Mouse (Mus musculus) cerebellum, adult 2 months (tissue): ENCODE data around the gene Slc25a13. TPM values are rescaled to one million over a fixed set of nuclear protein-coding genes. Genes with fewer than 3 reads are reported as not detected.

Experiments used
- DNase-seq, 2 experiments: peaks; one replicate each; pipeline ENCODE4 v3.0.0; 2021
- H3K27ac ChIP-seq: fragments of 200-500 bp; 2 replicates; pipeline ENCODE4 v1.5.1; 2012; ENCODE audit warnings: low read length, control low read depth, inconsistent platforms; ENCODE audit not compliant: insufficient read depth
- H3K27me3 ChIP-seq: fragments of 200-500 bp; 2 replicates; pipeline ENCODE4 v1.6.1; 2012; ENCODE audit warnings: inconsistent platforms, mild to moderate bottlenecking, low read length, moderate library complexity; ENCODE audit not compliant: control insufficient read depth, insufficient read depth
- H3K4me1 ChIP-seq: fragments of 200-500 bp; 2 replicates; pipeline ENCODE4 v1.6.1; 2011; ENCODE audit warnings: low read length; ENCODE audit not compliant: control insufficient read depth, insufficient read depth
- H3K4me3 ChIP-seq: fragments of 200-500 bp; replicated peaks from 2 replicates; pipeline ENCODE3; 2011; ENCODE audit warnings: mild to moderate bottlenecking, low read depth, low read length, control low read depth; ENCODE audit not compliant: insufficient read depth
- CTCF ChIP-seq: fragments of 200-500 bp; IDR thresholded peaks from 2 replicates; pipeline ENCODE4 v1.5.1; 2011; ENCODE audit warnings: low read depth, mild to moderate bottlenecking, control low read depth, low read length, moderate library complexity, borderline replicate concordance; ENCODE audit not compliant: insufficient read depth
- POLR2A ChIP-seq: fragments of 200-500 bp; IDR thresholded peaks from 2 replicates; pipeline ENCODE4 v1.6.1; 2011; ENCODE audit warnings: low read length, control low read depth, borderline replicate concordance; ENCODE audit not compliant: insufficient read depth
- WGBS: fragments of 180-500 bp; shearing (Covaris S2); methylation state at CpG from one replicate; pipeline ENCODE4 v1.1.7; 2018; 5-methylcytosine and 5-hydroxymethylcytosine counted together
- polyA plus RNA-seq: library from polyadenylated mRNA; depleted of rRNA; stranded (reverse); fragments of >200 nt; gene quantifications from 2 replicates; pipeline ENCODE4 v1.2.3, GENCODE M21; 2012

Slc25a13 gene
- polyA plus RNA-seq, 1 experiment: 5.8 TPM

DNA sequence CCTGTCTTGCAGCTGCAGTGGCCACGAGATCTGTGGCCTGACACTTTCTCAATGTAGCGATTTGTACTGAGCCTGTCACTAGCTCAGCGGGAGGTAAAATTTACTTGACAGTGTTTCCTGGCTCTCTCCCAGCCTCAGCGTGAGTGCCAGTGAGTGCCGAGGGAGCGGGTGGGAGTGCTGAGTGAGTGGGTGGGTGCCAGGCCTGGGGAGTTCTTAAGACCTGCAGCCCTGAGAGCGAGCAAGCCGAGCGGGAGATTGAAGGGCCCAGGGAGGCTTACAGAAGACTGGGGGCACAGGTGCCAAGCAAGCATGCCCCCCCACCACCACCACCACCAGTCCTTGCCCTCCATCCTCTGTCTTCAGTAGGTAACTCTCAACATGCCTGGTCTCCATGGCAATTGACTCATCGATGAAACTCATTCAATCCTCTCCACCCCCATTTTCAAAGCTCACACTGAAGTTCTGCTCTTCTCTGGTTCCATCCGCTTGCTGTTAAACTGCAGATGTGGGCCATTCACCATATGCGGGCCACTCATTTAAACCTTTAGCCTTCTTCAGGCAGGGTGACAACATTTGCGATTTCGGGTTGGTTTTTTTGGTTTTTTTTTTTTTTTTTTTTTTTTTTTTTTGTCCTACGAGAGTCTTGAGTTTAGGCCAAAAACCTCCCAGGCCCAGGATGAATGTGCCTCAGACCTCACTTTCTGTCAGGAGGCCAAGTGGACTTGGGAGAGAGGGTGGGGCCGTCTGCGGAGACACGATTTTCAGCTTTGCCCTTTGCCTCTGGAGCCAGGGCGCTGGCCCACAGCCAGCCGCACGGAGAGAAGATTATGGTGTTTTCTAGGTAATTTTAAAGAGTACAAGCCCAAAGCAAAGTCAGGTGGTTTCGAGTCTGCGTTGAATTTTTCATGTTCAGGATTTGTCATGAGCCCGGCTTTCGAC, 224.9 kb downstream of the Slc25a13 start:
- H3K27ac ChIP-seq: no peak overlapping the region
- H3K27me3 ChIP-seq: no peaks in the 10 kb centered on the region
- no peak for TF ChIP-seq CTCF
- TF ChIP-seq POLR2A: no peak
- peak overlapping the region; percentile 7 for H3K4me3 ChIP-seq
- H3K4me1 ChIP-seq: peaks cover 5% of the 10 kb centered on the region
- peak; percentile 65 to 73 for DNase-seq
- 16% methylated on average over 25 of the region's 25 CpGs for WGBS

DNA sequence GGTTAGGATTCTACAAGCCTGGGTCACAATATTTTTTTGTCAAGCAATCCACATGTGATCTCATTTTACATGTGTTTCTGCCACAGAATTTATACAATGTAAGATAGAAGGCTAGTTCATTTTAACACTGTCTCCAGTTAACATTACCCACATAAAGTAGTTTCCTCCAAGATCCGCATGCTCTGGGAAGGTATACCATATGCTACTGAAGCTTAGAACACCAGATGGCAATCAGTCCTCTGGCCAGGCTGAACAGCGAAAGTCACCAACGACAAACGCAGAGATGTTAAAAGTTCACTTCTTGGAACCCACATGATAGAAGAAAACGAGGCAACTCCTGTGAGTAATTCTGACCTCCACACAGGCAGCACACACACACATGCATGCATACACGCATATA, 225.7 kb downstream of the Slc25a13 start:
- peak in 1 of 2 experiments; percentile 47 for DNase-seq
- Histone ChIP-seq H3K4me3 (no peak overlapping the region), H3K4me1 (peaks cover 5% of the 10 kb centered on the region), H3K27ac (no peak overlapping the region), H3K27me3 (no peaks in the 10 kb centered on the region)
- TF ChIP-seq CTCF (no peak), POLR2A (no peak)
- 19% methylated on average over 6 of the region's 6 CpGs for WGBS
